Mouse (Mus musculus) gastrocnemius, postnatal 36 days (tissue): ENCODE measurements around the gene Cntn5. TPM values are rescaled to one million over a fixed set of nuclear protein-coding genes. Genes with fewer than 3 reads are reported as not detected.

Experiments
- DNase-seq, 2 experiments: peaks; one replicate each; pipeline ENCODE4 v3.0.0; 2022
- intact Hi-C: fragments of 180-260 bp; cut with DNase I; formaldehyde crosslinking; loops from one replicate; pipeline ENCODE4 v1.15.1; 2025
- microRNA-seq, 2 experiments: library from miRNA; unstranded; fragments of <30 nt; microRNA quantifications; one replicate each; pipeline ENCODE4 v1.2.0; 2021
- total RNA-seq, 2 experiments: library from RNA; stranded (reverse); gene quantifications; 2 replicates each; pipeline ENCODE4 v1.2.3; 2021

Cntn5 gene
- total RNA-seq, 2 experiments from 2014 or later: not detected

- intact Hi-C loops: no loop called here
- DNase-seq: no peak
Measured at GRCm38 (mm10) chr9:9770777-9771176, 1133.8 kb downstream of the Cntn5 start.

GRCm38 (mm10) chr9:9769659-9770058, 1134.9 kb downstream of the Cntn5 start:
- intact Hi-C loops: no loop called here
- DNase-seq: no peak

- DNase-seq: no peak
- intact Hi-C loops: no loop called here
Measured at GRCm38 (mm10) chr9:9718145-9718544, 1186.4 kb downstream of the Cntn5 start.

GRCm38 (mm10) chr9:9708671-9709070, 1195.9 kb downstream of the Cntn5 start:
- intact Hi-C loops: no loop called here
- no peak for DNase-seq

GRCm38 (mm10) chr9:9707766-9708165, 1196.8 kb downstream of the Cntn5 start:
- intact Hi-C loops: no loop called here
- DNase-seq: no peak

GRCm38 (mm10) chr9:9705180-9705579, 1199.4 kb downstream of the Cntn5 start:
- intact Hi-C loops: no loop called here
- DNase-seq: no peak

- no peak for DNase-seq
- intact Hi-C loops: no loop called here
Measured at GRCm38 (mm10) chr9:9696636-9697035, 1207.9 kb downstream of the Cntn5 start.

- intact Hi-C loops: no loop called here
- DNase-seq: no peak
Measured at GRCm38 (mm10) chr9:9682348-9682884, 1222.2 kb downstream of the Cntn5 start.

GRCm38 (mm10) chr9:9676078-9676477, 1228.5 kb downstream of the Cntn5 start:
- intact Hi-C loops: no loop called here

GRCm38 (mm10) chr9:9674531-9674930, 1230.0 kb downstream of the Cntn5 start:
- DNase-seq: no peak
- intact Hi-C loops: no loop called here

More at GRCm38 (mm10) chr9:9676078-9676477, 1228.5 kb downstream of the Cntn5 start:
- DNase-seq: no peak

GRCm38 (mm10) chr9:9673277-9674049, 1231.1 kb downstream of the Cntn5 start:
- intact Hi-C loops: no loop called here
- DNase-seq: no peak

GRCm38 (mm10) chr9:9653463-9653862, 1251.1 kb downstream of the Cntn5 start:
- intact Hi-C loops: no loop called here
- no peak for DNase-seq

- intact Hi-C loops: no loop called here
- DNase-seq: no peak
Measured at GRCm38 (mm10) chr9:9647361-9647760, 1257.2 kb downstream of the Cntn5 start.

GRCm38 (mm10) chr9:9646276-9646675, 1258.3 kb downstream of the Cntn5 start:
- no peak for DNase-seq

More at GRCm38 (mm10) chr9:9646276-9646675, 1258.3 kb downstream of the Cntn5 start:
- intact Hi-C loops: no loop called here

Small RNA genes within 50 kb of the gene (microRNA-seq; reads per million reads assigned to microRNA genes)
- gene Gm24496 (0 reads per million in 2 experiments), gene Gm25086 (0 reads per million in 2 experiments), gene Gm26195 (0 reads per million in 2 experiments), gene Mir6237 (0 reads per million in 2 experiments)
